Comparison of ENCODE assay signal across 16 mouse cellular contexts in genomic region chr4:128995238-128995637, GRCm38 (mm10). TPM values are rescaled to one million over a fixed set of nuclear protein-coding genes. Genes with fewer than 3 reads are reported as not detected.
DNase-seq lines count a peak whose midpoint lies in the region; ATAC-seq and TF ChIP-seq lines count a peak whose summit lies in the region.
"Had no signal": no experiment of that assay in that cellular context is flagged by ENCODE, and none has a peak within 500 bp of the region (broad histone marks: within the 10 kb centered on the region; RNA-seq: fewer than 3 reads in every experiment).

No protein-coding gene starts in this region.

- no peak overlapping the region; the same call in 1 of the 2 replicates for H3K27ac ChIP-seq in heart, embryonic 11.5 days (ENCODE audit: low read depth, low read length)
- H3K27ac ChIP-seq in heart, adult 2 months: no peak overlapping the region
- no peak overlapping the region for H3K27ac ChIP-seq in lung, embryonic 15.5 days
- no peak overlapping the region for H3K27ac ChIP-seq in liver, embryonic 13.5 days
- H3K27ac ChIP-seq in stomach, postnatal 0 days (replicated peaks): 0 out of 2 replicates have a peak overlapping the region, but pooled peaks have one; percentile 20
- no peak overlapping the region for H3K27ac ChIP-seq in forebrain, postnatal 0 days (ENCODE audit: low read depth, low read length)
- H3K27ac ChIP-seq in layer of hippocampus, adult 2 months: no peak overlapping the region
- H3K27ac ChIP-seq: forebrain, embryonic 10.5 days; hindbrain, embryonic 15.5 days; neural tube, embryonic 13.5 days had no signal

- H3K9me3 ChIP-seq in heart, embryonic 11.5 days (replicated peaks; ENCODE audit: control insufficient read depth, low read length): no peaks in the 10 kb centered on the region
- H3K9me3 ChIP-seq in lung, embryonic 15.5 days: no peaks in the 10 kb centered on the region
- no peaks in the 10 kb centered on the region for H3K9me3 ChIP-seq in liver, embryonic 13.5 days (replicated peaks)
- no peaks in the 10 kb centered on the region for H3K9me3 ChIP-seq in stomach, postnatal 0 days (ENCODE audit: control insufficient read depth, low read length)
- H3K9me3 ChIP-seq in forebrain, postnatal 0 days (ENCODE audit: low read length): no peaks in the 10 kb centered on the region
- H3K9me3 ChIP-seq: forebrain, embryonic 10.5 days; hindbrain, embryonic 15.5 days; neural tube, embryonic 13.5 days had no signal

- H3K4me1 ChIP-seq in heart, embryonic 11.5 days (ENCODE audit: control insufficient read depth, insufficient read depth, low read length): peaks cover 24% of the 10 kb centered on the region
- H3K4me1 ChIP-seq in heart, adult 2 months (ENCODE audit: control insufficient read depth, insufficient read depth, low read length): peaks cover 4% of the 10 kb centered on the region
- peaks cover 57% of the 10 kb centered on the region for H3K4me1 ChIP-seq in lung, embryonic 15.5 days
- peaks cover 58% of the 10 kb centered on the region for H3K4me1 ChIP-seq in liver, embryonic 13.5 days (replicated peaks)
- H3K4me1 ChIP-seq in stomach, postnatal 0 days (replicated peaks; ENCODE audit: control insufficient read depth, insufficient read depth): peaks cover 3% of the 10 kb centered on the region; the same call in 1 of the 2 replicates
- peaks cover 9% of the 10 kb centered on the region for H3K4me1 ChIP-seq in forebrain, postnatal 0 days (ENCODE audit: insufficient read depth)

- ATAC-seq in heart, embryonic 11.5 days (replicated peaks; ENCODE audit: insufficient number of reproducible peaks, low FRiP score, low TSS enrichment): no peak
- ATAC-seq in lung, embryonic 15.5 days (ENCODE audit: borderline replicate concordance, extremely low read depth, low FRiP score, low TSS enrichment): no peak
- ATAC-seq in liver, embryonic 13.5 days (ENCODE audit: low read depth): no peak
- ATAC-seq in stomach, postnatal 0 days (ENCODE audit: low FRiP score, low TSS enrichment): peak; percentile 16; the same call in 1 of the 2 replicates
- ATAC-seq in forebrain, postnatal 0 days: no peak

- no peak for TF ChIP-seq EP300 in heart, adult 2 months (IDR thresholded peaks at IDR 0.05; ENCODE audit: insufficient read depth, low read depth, low read length)
- TF ChIP-seq EP300 in stomach, postnatal 0 days (optimal IDR thresholded peaks at IDR 0.05): no peak

- H3K27me3 ChIP-seq in heart, embryonic 11.5 days (ENCODE audit: control insufficient read depth, insufficient read depth, low read length): no peaks in the 10 kb centered on the region
- no peaks in the 10 kb centered on the region for H3K27me3 ChIP-seq in heart, adult 2 months (ENCODE audit: control insufficient read depth, insufficient read depth, low read length)
- no peaks in the 10 kb centered on the region for H3K27me3 ChIP-seq in lung, embryonic 15.5 days
- H3K27me3 ChIP-seq in liver, embryonic 13.5 days: no peaks in the 10 kb centered on the region
- H3K27me3 ChIP-seq in stomach, postnatal 0 days (ENCODE audit: control insufficient read depth, insufficient read depth, low read length): no peaks in the 10 kb centered on the region
- H3K27me3 ChIP-seq in forebrain, postnatal 0 days (ENCODE audit: insufficient read depth, low read length): no peaks in the 10 kb centered on the region
- H3K27me3 ChIP-seq: hindbrain, embryonic 15.5 days had no signal

- peak overlapping the region; percentile 96; the same call in 1 of the 2 replicates for H3K4me2 ChIP-seq in heart, embryonic 11.5 days
- H3K4me2 ChIP-seq in lung, embryonic 15.5 days: peak overlapping the region; percentile 20; the same call in 1 of the 2 replicates
- H3K4me2 ChIP-seq in liver, embryonic 13.5 days: peak overlapping the region; percentile 91
- peak overlapping the region; percentile 29; the same call in 1 of the 2 replicates for H3K4me2 ChIP-seq in stomach, postnatal 0 days (replicated peaks; ENCODE audit: low read depth)
- H3K4me2 ChIP-seq in forebrain, postnatal 0 days (ENCODE audit: low read depth): no peak overlapping the region

- peaks cover 3% of the 10 kb centered on the region for H3K79me2 ChIP-seq in heart, adult 2 months (replicated peaks; ENCODE audit: control insufficient read depth, insufficient read depth, low read length)

- intact Hi-C loops in heart, adult 2 months (cut with DNase I): no loop called here

- WGBS in heart, embryonic 11.5 days (ENCODE audit: insufficient replicate concordance): 63% methylated on average over 7 of the region's 7 CpGs
- 56% methylated on average over 7 of the region's 7 CpGs for WGBS in heart, adult 2 months
- 72% methylated on average over 7 of the region's 7 CpGs for WGBS in lung, embryonic 15.5 days
- WGBS in liver, embryonic 13.5 days (ENCODE audit: insufficient replicate concordance): 45% methylated on average over 7 of the region's 7 CpGs
- WGBS in stomach, postnatal 0 days: 59% methylated on average over 7 of the region's 7 CpGs
- WGBS in forebrain, postnatal 0 days: 89% methylated on average over 7 of the region's 7 CpGs

- no peak for TF ChIP-seq CTCF in heart, adult 2 months (IDR thresholded peaks at IDR 0.05)
- TF ChIP-seq CTCF in stomach, postnatal 0 days (IDR thresholded peaks at IDR 0.05; ENCODE audit: low read depth): no peak
- TF ChIP-seq CTCF in forebrain, postnatal 0 days (IDR thresholded peaks at IDR 0.05; ENCODE audit: low read depth): no peak
- no peak for TF ChIP-seq CTCF in layer of hippocampus, adult 2 months (conservative IDR thresholded peaks at IDR 0.05)

- no peak for TF ChIP-seq POLR2A in heart, adult 2 months (IDR thresholded peaks at IDR 0.05; ENCODE audit: insufficient read depth, low read depth, low read length)

- H3K9ac ChIP-seq in heart, embryonic 11.5 days (ENCODE audit: low read depth, low read length): no peak overlapping the region
- H3K9ac ChIP-seq in heart, adult 2 months (ENCODE audit: low read depth, low read length): no peak overlapping the region
- no peak overlapping the region for H3K9ac ChIP-seq in lung, embryonic 15.5 days
- H3K9ac ChIP-seq in liver, embryonic 13.5 days: peak overlapping the region; percentile 89
- no peak overlapping the region for H3K9ac ChIP-seq in stomach, postnatal 0 days (ENCODE audit: low read length)
- no peak overlapping the region for H3K9ac ChIP-seq in forebrain, postnatal 0 days
- H3K9ac ChIP-seq: hindbrain, embryonic 15.5 days; neural tube, embryonic 13.5 days had no signal

- no peak overlapping the region for H3K4me3 ChIP-seq in heart, embryonic 11.5 days (ENCODE audit: low read depth, low read length)
- no peak overlapping the region for H3K4me3 ChIP-seq in heart, adult 2 months
- no peak overlapping the region for H3K4me3 ChIP-seq in lung, embryonic 15.5 days
- peak overlapping the region; percentile 81; the same call in 1 of the 2 replicates for H3K4me3 ChIP-seq in liver, embryonic 13.5 days (replicated peaks)
- no peak overlapping the region for H3K4me3 ChIP-seq in stomach, postnatal 0 days (ENCODE audit: low read depth, low read length)
- no peak overlapping the region for H3K4me3 ChIP-seq in forebrain, postnatal 0 days (ENCODE audit: low read depth, low read length)
- no peak overlapping the region for H3K4me3 ChIP-seq in layer of hippocampus, adult 2 months
- H3K4me3 ChIP-seq: hindbrain, embryonic 15.5 days; neural tube, embryonic 13.5 days had no signal

- DNase-seq in heart, adult 2 months: no peak
- no peak for DNase-seq in lung, postnatal 4 days
- DNase-seq in liver, embryonic 13.5 days: no peak
- DNase-seq in stomach, postnatal 0 days (ENCODE audit: low spot score): no peak
- DNase-seq in forebrain, postnatal 0 days: no peak
- no peak for DNase-seq in layer of hippocampus, adult 2 months (ENCODE audit: low spot score in 2 of 2)
- DNase-seq: adrenal gland, adult 2 months; cerebellum, adult 11-12 months; gastrocnemius, postnatal 36 days; lung, adult 18-20 months; right cerebral cortex, postnatal 25 days had no signal

- H3K36me3 ChIP-seq in heart, embryonic 11.5 days (ENCODE audit: control insufficient read depth, insufficient read depth, low read length): peaks cover 6% of the 10 kb centered on the region; the same call in 1 of the 2 replicates
- no peaks in the 10 kb centered on the region; the same call in 1 of the 2 replicates for H3K36me3 ChIP-seq in heart, adult 2 months (ENCODE audit: control insufficient read depth, insufficient read depth, low read length)
- H3K36me3 ChIP-seq in lung, embryonic 15.5 days: 0 out of 2 replicates have a peak, but pooled peaks cover 11% of the 10 kb centered on the region
- peaks cover 45% of the 10 kb centered on the region for H3K36me3 ChIP-seq in liver, embryonic 13.5 days
- peaks cover 9% of the 10 kb centered on the region; the same call in 1 of the 2 replicates for H3K36me3 ChIP-seq in stomach, postnatal 0 days (ENCODE audit: control insufficient read depth, insufficient read depth, low read length)
- H3K36me3 ChIP-seq in forebrain, postnatal 0 days (ENCODE audit: insufficient read depth): peaks cover 23% of the 10 kb centered on the region

RNA-seq across cellular contexts. Expression of gene Ak2, which starts 3.5 kb away (rescaled TPM):
- 139 and 147 TPM in 2 replicates for polyA plus RNA-seq in heart, embryonic 11.5 days (2014; fragmentation: Nextera tagmentation; extraction: Ambion mirVana)
- total RNA-seq in heart, adult 2 months (2021): 10 to 100 TPM; 63.1 to 70.5 TPM
- polyA plus RNA-seq in heart, adult 2 months (2012; rRNA removed): 41.8 and 43.4 TPM in 2 replicates
- polyA plus RNA-seq in lung, embryonic 15.5 days (2015; fragmentation: Nextera tagmentation; extraction: Ambion mirVana): 182 and 187 TPM in 2 replicates
- polyA plus RNA-seq in liver, embryonic 13.5 days (2015; fragmentation: Nextera tagmentation; extraction: Ambion mirVana): 182 and 189 TPM in 2 replicates
- polyA plus RNA-seq in stomach, postnatal 0 days (2015; fragmentation: Nextera tagmentation; extraction: Ambion mirVana): 137 and 138 TPM in 2 replicates
- total RNA-seq in forebrain, postnatal 0 days (2014; rRNA removed): 30.8 and 33.0 TPM in 2 replicates
- 58.5 and 64.2 TPM in 2 replicates for polyA plus RNA-seq in forebrain, postnatal 0 days (2015; fragmentation: Nextera tagmentation; extraction: Ambion mirVana)
- 10 to 100 TPM; 26.1 to 29.1 TPM for total RNA-seq in layer of hippocampus, adult 2 months (2021)

RNA-seq across cellular contexts. Expression of gene Azin2, which starts 33.0 kb away (rescaled TPM):
- polyA plus RNA-seq in heart, embryonic 11.5 days (2014; fragmentation: Nextera tagmentation; extraction: Ambion mirVana): 4.1 and 4.6 TPM in 2 replicates
- total RNA-seq in heart, adult 2 months (2021): 1 to 10 TPM; 2.0 to 3.0 TPM
- polyA plus RNA-seq in heart, adult 2 months (2012; rRNA removed): 3.2 and 3.7 TPM in 2 replicates
- polyA plus RNA-seq in lung, embryonic 15.5 days (2015; fragmentation: Nextera tagmentation; extraction: Ambion mirVana): 18.6 and 22.5 TPM in 2 replicates
- 0.93 and 1.2 TPM in 2 replicates for polyA plus RNA-seq in liver, embryonic 13.5 days (2015; fragmentation: Nextera tagmentation; extraction: Ambion mirVana)
- 10.8 and 12.3 TPM in 2 replicates for polyA plus RNA-seq in stomach, postnatal 0 days (2015; fragmentation: Nextera tagmentation; extraction: Ambion mirVana)
- 19.2 and 23.4 TPM in 2 replicates for total RNA-seq in forebrain, postnatal 0 days (2014; rRNA removed)
- polyA plus RNA-seq in forebrain, postnatal 0 days (2015; fragmentation: Nextera tagmentation; extraction: Ambion mirVana): 16.4 and 18.0 TPM in 2 replicates
- 10 to 100 TPM; 35.2 to 39.9 TPM for total RNA-seq in layer of hippocampus, adult 2 months (2021)
